Mouse (Mus musculus): ENCODE measurements around the gene Tmem151a. TPM values are rescaled to one million over a fixed set of nuclear protein-coding genes. Genes with fewer than 3 reads are reported as not detected.

The Tmem151a gene
- polyA plus RNA-seq, 1 experiment from 2014 or later = 7.9 TPM

GRCm38 (mm10) chr19:5049325-5049724 lies 36.0 kb downstream of the Tmem151a start:
- Histone ChIP-seq H3K27me3 (peaks cover 35% of the 10 kb centered on the region), H3K4me1 (peaks cover 20% of the 10 kb centered on the region), H3K4me2 (replicated peaks) (no peak overlapping the region), H3K36me3 (peaks cover 41% of the 10 kb centered on the region), H3K9me3 (no peaks in the 10 kb centered on the region), H3K27ac (replicated peaks) (0 out of 2 replicates have a peak overlapping the region, but pooled peaks have one; percentile 17), H3K9ac (replicated peaks) (no peak overlapping the region), H3K4me3 (no peak overlapping the region)
- no peak for ATAC-seq (replicated peaks)
- WGBS = 78% methylated on average over 6 of the region's 6 CpGs

GRCm38 (mm10) chr19:5048138-5049056 lies 36.9 kb downstream of the Tmem151a start:
- H3K9ac ChIP-seq (replicated peaks) = no peak overlapping the region
- H3K27ac ChIP-seq (replicated peaks) = no peak overlapping the region
- 84% methylated on average over 14 of the region's 14 CpGs for WGBS
- no peak overlapping the region for H3K4me2 ChIP-seq (replicated peaks)
- H3K4me3 ChIP-seq = no peak overlapping the region
- no peaks in the 10 kb centered on the region for H3K9me3 ChIP-seq
- peaks cover 20% of the 10 kb centered on the region for H3K4me1 ChIP-seq
- peaks cover 29% of the 10 kb centered on the region for H3K27me3 ChIP-seq
- ATAC-seq (replicated peaks) = no peak
- peaks cover 48% of the 10 kb centered on the region for H3K36me3 ChIP-seq

- peaks cover 53% of the 10 kb centered on the region for H3K36me3 ChIP-seq
- no peak overlapping the region for H3K4me2 ChIP-seq (replicated peaks)
- H3K9me3 ChIP-seq = no peaks in the 10 kb centered on the region
- H3K27me3 ChIP-seq = peaks cover 4% of the 10 kb centered on the region; the same call in 1 of the 2 replicates
- peaks cover 32% of the 10 kb centered on the region for H3K4me1 ChIP-seq
- ATAC-seq (replicated peaks) = no peak
- H3K4me3 ChIP-seq = no peak overlapping the region
- no peak overlapping the region for H3K9ac ChIP-seq (replicated peaks)
- H3K27ac ChIP-seq (replicated peaks) = no peak overlapping the region
- WGBS = 87% methylated on average over 4 of the region's 4 CpGs
These were observed 39.8 kb downstream of the Tmem151a start for GRCm38 (mm10) chr19:5045531-5045930.

GRCm38 (mm10) chr19:5041588-5041987 lies 43.7 kb downstream of the Tmem151a start:
- peak overlapping the region; percentile 97 for H3K4me2 ChIP-seq (replicated peaks)
- 2% methylated on average over 16 of the region's 16 CpGs for WGBS
- peaks cover 25% of the 10 kb centered on the region for H3K36me3 ChIP-seq
- H3K9me3 ChIP-seq = no peaks in the 10 kb centered on the region
- ATAC-seq (replicated peaks) = peak; percentile 7; the same call in 1 of the 2 replicates
- H3K4me1 ChIP-seq = peaks cover 42% of the 10 kb centered on the region
- H3K4me3 ChIP-seq = peak overlapping the region; percentile 74
- peak overlapping the region; percentile 76 for H3K9ac ChIP-seq (replicated peaks)
- H3K27ac ChIP-seq (replicated peaks) = peak overlapping the region; percentile 67
- H3K27me3 ChIP-seq = no peaks in the 10 kb centered on the region

GRCm38 (mm10) chr19:5040862-5041523 lies 44.3 kb downstream of the Tmem151a start, which contains the start of gene Brms1:
Gene Brms1 (plus strand): TSS chr19:5041354.
- WGBS = 7% methylated on average over 40 of the region's 40 CpGs

GRCm38 (mm10) chr19:5039301-5040114 lies 45.8 kb downstream of the Tmem151a start:
- 0 out of 2 replicates have a peak, but pooled peaks have one; percentile 2 for ATAC-seq (replicated peaks)

More at GRCm38 (mm10) chr19:5040862-5041523, 44.3 kb downstream of the Tmem151a start, which contains the start of gene Brms1:
- Histone ChIP-seq H3K4me3 (peak within 1 kb of the TSS; percentile 74), H3K4me2 (replicated peaks) (peak within 1 kb of the TSS; percentile 97), H3K4me1 (peaks cover 42% of the 10 kb centered on the region), H3K9me3 (no peaks in the 10 kb centered on the region), H3K27ac (replicated peaks) (peak within 1 kb of the TSS; percentile 67), H3K36me3 (peaks cover 19% of the 10 kb centered on the region), H3K27me3 (no peaks in the 10 kb centered on the region), H3K9ac (replicated peaks) (peak within 1 kb of the TSS; percentile 76)
- ATAC-seq (replicated peaks) = peak; percentile 59

GRCm38 (mm10) chr19:5038709-5039156 lies 46.6 kb downstream of the Tmem151a start, which contains the start of the genes B4gat1 and AC124502.3:
Gene B4gat1 (plus strand): TSS chr19:5038826.
Gene AC124502.3 (plus strand): TSS chr19:5038891.
- peak within 1 kb of the TSS; percentile 74 for H3K4me3 ChIP-seq
- peaks cover 5% of the 10 kb centered on the region for H3K36me3 ChIP-seq
- H3K9ac ChIP-seq (replicated peaks) = peak within 1 kb of the TSS; percentile 97
- H3K9me3 ChIP-seq = no peaks in the 10 kb centered on the region
- H3K27ac ChIP-seq (replicated peaks) = peak within 1 kb of the TSS; percentile 88
- WGBS = under 1% methylated on average over 44 of the region's 44 CpGs
- ATAC-seq (replicated peaks) = peak; percentile 94
- no peaks in the 10 kb centered on the region for H3K27me3 ChIP-seq
- peaks cover 42% of the 10 kb centered on the region for H3K4me1 ChIP-seq
- peak within 1 kb of the TSS; percentile 97 for H3K4me2 ChIP-seq (replicated peaks)

More at GRCm38 (mm10) chr19:5039301-5040114, 45.8 kb downstream of the Tmem151a start:
- Histone ChIP-seq H3K4me3 (peak overlapping the region; percentile 74), H3K9ac (replicated peaks) (peak overlapping the region; percentile 97), H3K36me3 (peaks cover 13% of the 10 kb centered on the region), H3K27me3 (no peaks in the 10 kb centered on the region), H3K9me3 (no peaks in the 10 kb centered on the region), H3K4me2 (replicated peaks) (peak overlapping the region; percentile 97), H3K27ac (replicated peaks) (peak overlapping the region; percentile 88), H3K4me1 (peaks cover 42% of the 10 kb centered on the region)
- WGBS = 7% methylated on average over 41 of the region's 41 CpGs

GRCm38 (mm10) chr19:5037678-5038571 lies 47.4 kb downstream of the Tmem151a start:
- ATAC-seq (replicated peaks) = peak; percentile 55
- H3K36me3 ChIP-seq = peaks cover 4% of the 10 kb centered on the region
- peak overlapping the region; percentile 97 for H3K9ac ChIP-seq (replicated peaks)
- H3K4me2 ChIP-seq (replicated peaks) = peak overlapping the region; percentile 97
- peaks cover 42% of the 10 kb centered on the region for H3K4me1 ChIP-seq
- no peaks in the 10 kb centered on the region for H3K9me3 ChIP-seq
- H3K4me3 ChIP-seq = peak overlapping the region; percentile 74
- peak overlapping the region; percentile 88 for H3K27ac ChIP-seq (replicated peaks)
- no peaks in the 10 kb centered on the region for H3K27me3 ChIP-seq
- 5% methylated on average over 32 of the region's 32 CpGs for WGBS

GRCm38 (mm10) chr19:5036577-5036976 lies 48.8 kb downstream of the Tmem151a start:
- Histone ChIP-seq H3K27ac (replicated peaks) (no peak overlapping the region), H3K36me3 (peaks cover under 1% of the 10 kb centered on the region; the same call in 1 of the 2 replicates), H3K9me3 (no peaks in the 10 kb centered on the region), H3K4me2 (replicated peaks) (no peak overlapping the region), H3K9ac (replicated peaks) (no peak overlapping the region), H3K4me1 (peaks cover 28% of the 10 kb centered on the region), H3K4me3 (no peak overlapping the region), H3K27me3 (no peaks in the 10 kb centered on the region)
- no peak for ATAC-seq (replicated peaks)
- WGBS = 84% methylated on average over 4 of the region's 4 CpGs

GRCm38 (mm10) chr19:5032686-5033085 lies 52.6 kb downstream of the Tmem151a start:
- Histone ChIP-seq H3K4me3 (no peak overlapping the region), H3K9ac (replicated peaks) (no peak overlapping the region), H3K4me2 (replicated peaks) (no peak overlapping the region), H3K27me3 (no peaks in the 10 kb centered on the region), H3K36me3 (peaks cover 26% of the 10 kb centered on the region), H3K9me3 (no peaks in the 10 kb centered on the region), H3K27ac (replicated peaks) (no peak overlapping the region), H3K4me1 (peaks cover 3% of the 10 kb centered on the region)
- 82% methylated on average over 3 of the region's 3 CpGs for WGBS
- no peak for ATAC-seq (replicated peaks)

Measured in forebrain, embryonic 15.5 days (tissue).